Mouse (Mus musculus): Measurements from ENCODE around the gene Nudt8.
A peak's percentile ranks its signal among the peaks of the same experiment; 100 is the strongest.

DNA sequence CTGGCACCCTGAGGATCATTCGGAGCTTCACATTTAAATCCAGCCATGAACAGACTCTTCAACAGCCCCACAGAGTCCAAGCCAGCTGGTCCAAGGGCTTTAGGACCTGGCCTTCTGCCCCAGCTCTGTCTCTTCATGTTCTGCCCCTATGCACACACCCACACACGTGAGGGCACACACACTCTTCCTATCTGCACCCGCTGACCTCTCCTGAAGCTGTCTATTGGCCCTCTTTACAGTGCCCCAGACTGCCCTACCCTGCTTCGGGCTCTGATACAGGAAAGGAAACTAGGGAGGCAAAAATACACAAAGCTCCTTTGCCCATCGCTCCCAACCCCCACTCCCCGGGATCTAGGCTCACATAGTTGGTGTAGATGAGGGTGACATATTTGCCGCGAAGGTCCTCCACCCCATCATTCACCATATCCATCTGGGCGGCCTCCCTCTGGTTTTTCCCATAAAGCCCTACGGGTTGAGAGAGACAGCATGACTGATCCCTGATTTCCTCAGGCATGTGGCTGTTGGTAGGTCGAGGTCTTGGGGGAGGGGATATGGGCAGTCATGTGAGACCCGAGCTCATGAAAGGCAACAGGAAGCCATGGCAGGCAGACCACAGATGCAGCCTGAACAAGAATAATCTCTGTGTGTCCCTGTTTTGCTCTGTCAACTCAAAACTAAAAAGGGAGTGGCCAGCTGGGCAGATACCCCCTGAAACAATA is 36.1 kb downstream of the Nudt8 start:
- no peak for TF ChIP-seq CTCF (IDR thresholded peaks at IDR 0.05; ENCODE audit: low read depth, low read length)
- TF ChIP-seq POLR2A (IDR thresholded peaks at IDR 0.05; ENCODE audit: extremely low read depth, insufficient read depth, low read length), result 0 out of 2 replicates have a peak, but pooled peaks have one; percentile 1
